Comparison of ENCODE assay signal across 26 mouse cellular contexts in the genomic region with DNA sequence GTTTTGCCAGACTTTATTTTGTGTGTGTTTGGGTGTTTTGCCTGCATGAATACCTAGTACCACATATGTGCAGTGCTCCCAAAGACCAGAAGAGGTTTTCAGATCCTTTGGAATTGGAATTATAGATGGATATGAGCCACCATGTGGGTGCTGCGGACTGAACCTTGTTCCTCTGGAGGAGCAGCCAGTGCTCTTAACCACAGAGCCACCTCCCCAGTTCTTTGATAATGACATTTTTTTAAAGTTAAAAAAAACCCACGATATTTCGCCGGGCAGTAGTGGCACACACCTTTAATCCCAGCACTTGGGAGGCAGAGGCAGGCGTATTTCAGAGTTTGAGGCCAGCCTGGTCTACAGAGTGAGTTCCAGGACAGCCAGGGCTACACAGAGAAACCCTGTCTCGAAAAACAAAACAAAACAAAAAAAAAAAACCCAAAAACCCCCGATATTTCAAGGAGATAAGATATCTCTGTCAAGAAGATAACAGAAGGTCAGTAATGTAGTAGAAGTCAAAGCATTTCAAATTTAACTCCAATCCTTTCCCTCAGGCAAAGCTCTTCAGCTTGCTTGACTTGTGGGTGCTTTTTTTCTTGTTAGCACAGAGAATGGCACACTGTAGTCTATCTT.
"Had no signal": no experiment of that assay in that cellular context is flagged by ENCODE, and none has a peak within 500 bp of the region (broad histone marks: within the 10 kb centered on the region; RNA-seq: fewer than 3 reads in every experiment).

No protein-coding gene starts in this region.

- DNase-seq: cerebellum, adult 9-10 months; cerebellum, adult 9-11 months; cerebellum, postnatal 10 days; cerebellum, postnatal 14 days; cerebellum, postnatal 25 days; cerebellum, postnatal 36 days; embryo, embryonic 11 days; forebrain, postnatal 0 days; gastrocnemius, adult 2 months; gastrocnemius, postnatal 10 days; gastrocnemius, postnatal 14 days; gastrocnemius, postnatal 25 days; gastrocnemius, postnatal 36 days; heart, adult 11 months; heart, adult 18-20 months; heart, adult 2 months had no signal

- H3K27me3 ChIP-seq: embryonic facial prominence, embryonic 12.5 days; embryonic facial prominence, embryonic 13.5 days; embryonic facial prominence, embryonic 15.5 days; forebrain, embryonic 12.5 days; forebrain, embryonic 13.5 days; forebrain, embryonic 15.5 days had no signal

- H3K4me3 ChIP-seq: embryonic facial prominence, embryonic 10.5 days; embryonic facial prominence, embryonic 12.5 days; embryonic facial prominence, embryonic 13.5 days; embryonic facial prominence, embryonic 15.5 days; erythroblast, embryonic 14.5 days; forebrain, embryonic 10.5 days; forebrain, embryonic 12.5 days; forebrain, embryonic 13.5 days; forebrain, embryonic 15.5 days; gastrocnemius, adult 2 months; heart, adult 2 months; heart, embryonic 10.5 days had no signal

- H3K9ac ChIP-seq: embryonic facial prominence, embryonic 12.5 days; embryonic facial prominence, embryonic 13.5 days; embryonic facial prominence, embryonic 15.5 days; forebrain, embryonic 12.5 days; forebrain, embryonic 13.5 days; forebrain, embryonic 15.5 days; forebrain, postnatal 0 days had no signal

- H3K9me3 ChIP-seq: embryonic facial prominence, embryonic 12.5 days; embryonic facial prominence, embryonic 15.5 days; forebrain, embryonic 12.5 days; forebrain, embryonic 13.5 days; forebrain, embryonic 15.5 days had no signal

- H3K4me1 ChIP-seq: embryonic facial prominence, embryonic 10.5 days; embryonic facial prominence, embryonic 12.5 days; embryonic facial prominence, embryonic 13.5 days; embryonic facial prominence, embryonic 15.5 days; forebrain, embryonic 10.5 days; forebrain, embryonic 12.5 days; forebrain, embryonic 13.5 days; forebrain, embryonic 15.5 days; heart, embryonic 10.5 days had no signal

- H3K27ac ChIP-seq: embryonic facial prominence, embryonic 10.5 days; embryonic facial prominence, embryonic 12.5 days; embryonic facial prominence, embryonic 13.5 days; embryonic facial prominence, embryonic 15.5 days; forebrain, embryonic 10.5 days; forebrain, embryonic 12.5 days; forebrain, embryonic 13.5 days; forebrain, embryonic 15.5 days; gastrocnemius, adult 2 months; heart, adult 2 months; heart, embryonic 10.5 days had no signal
